Mouse (Mus musculus): Measurements from ENCODE around the gene Fat1. TPM values are rescaled to one million over a fixed set of nuclear protein-coding genes. Genes with fewer than 3 reads are reported as not detected.

Gene Fat1
- polyA plus RNA-seq, 1 experiment from 2014 or later, result 10.4 TPM

GRCm38 (mm10) chr8:44932546-44933342 is 2.5 kb upstream of the Fat1 start:
- no peak for ATAC-seq (replicated peaks; ENCODE audit: extremely low read depth, insufficient read depth, low FRiP score)
- Histone ChIP-seq H3K27me3 (ENCODE audit: control insufficient read depth, insufficient read depth, low read length) (no peaks in the 10 kb centered on the region), H3K4me3 (ENCODE audit: low read length) (no peak overlapping the region), H3K9me3 (replicated peaks; ENCODE audit: control insufficient read depth, low read length) (peaks cover 7% of the 10 kb centered on the region; the same call in 1 of the 2 replicates), H3K9ac (ENCODE audit: low read length) (no peak overlapping the region), H3K27ac (ENCODE audit: low read length) (no peak overlapping the region), H3K4me2 (ENCODE audit: low read depth, low read length) (no peak overlapping the region), H3K4me1 (ENCODE audit: control insufficient read depth, insufficient read depth, low read length) (no peaks in the 10 kb centered on the region), H3K36me3 (ENCODE audit: control insufficient read depth, insufficient read depth) (0 out of 2 replicates have a peak, but pooled peaks cover 2% of the 10 kb centered on the region)
- WGBS, result 85% methylated on average over 9 of the region's 9 CpGs

GRCm38 (mm10) chr8:44933478-44933877 is 1.8 kb upstream of the Fat1 start:
- 43% methylated on average over 6 of the region's 6 CpGs for WGBS
- Histone ChIP-seq H3K9me3 (replicated peaks; ENCODE audit: control insufficient read depth, low read length) (peaks cover 7% of the 10 kb centered on the region; the same call in 1 of the 2 replicates), H3K4me2 (ENCODE audit: low read depth, low read length) (peak overlapping the region; percentile 85), H3K27me3 (ENCODE audit: control insufficient read depth, insufficient read depth, low read length) (no peaks in the 10 kb centered on the region), H3K27ac (ENCODE audit: low read length) (no peak overlapping the region), H3K9ac (ENCODE audit: low read length) (no peak overlapping the region), H3K36me3 (ENCODE audit: control insufficient read depth, insufficient read depth) (0 out of 2 replicates have a peak, but pooled peaks cover 2% of the 10 kb centered on the region), H3K4me3 (ENCODE audit: low read length) (peak overlapping the region; percentile 89; the same call in 1 of the 2 replicates), H3K4me1 (ENCODE audit: control insufficient read depth, insufficient read depth, low read length) (no peaks in the 10 kb centered on the region)
- no peak for ATAC-seq (replicated peaks; ENCODE audit: extremely low read depth, insufficient read depth, low FRiP score)

GRCm38 (mm10) chr8:44934416-44934815 is 831 bp upstream of the Fat1 start:
- WGBS, result 3% methylated on average over 13 of the region's 13 CpGs
- Histone ChIP-seq H3K9ac (ENCODE audit: low read length) (peak overlapping the region; percentile 84), H3K27me3 (ENCODE audit: control insufficient read depth, insufficient read depth, low read length) (no peaks in the 10 kb centered on the region), H3K4me2 (ENCODE audit: low read depth, low read length) (peak overlapping the region; percentile 85), H3K27ac (ENCODE audit: low read length) (peak overlapping the region; percentile 88), H3K36me3 (ENCODE audit: control insufficient read depth, insufficient read depth) (0 out of 2 replicates have a peak, but pooled peaks cover 1% of the 10 kb centered on the region), H3K4me3 (ENCODE audit: low read length) (peak overlapping the region; percentile 89), H3K9me3 (replicated peaks; ENCODE audit: control insufficient read depth, low read length) (peaks cover 2% of the 10 kb centered on the region; the same call in 1 of the 2 replicates), H3K4me1 (ENCODE audit: control insufficient read depth, insufficient read depth, low read length) (peaks cover under 1% of the 10 kb centered on the region; the same call in 1 of the 2 replicates)
- ATAC-seq (replicated peaks; ENCODE audit: extremely low read depth, insufficient read depth, low FRiP score), result no peak

- Histone ChIP-seq H3K36me3 (ENCODE audit: control insufficient read depth, insufficient read depth) (no peaks in the 10 kb centered on the region), H3K9ac (ENCODE audit: low read length) (peak overlapping the region; percentile 85), H3K27me3 (ENCODE audit: control insufficient read depth, insufficient read depth, low read length) (no peaks in the 10 kb centered on the region), H3K27ac (ENCODE audit: low read length) (peak overlapping the region; percentile 88), H3K4me3 (ENCODE audit: low read length) (peak overlapping the region; percentile 89), H3K4me2 (ENCODE audit: low read depth, low read length) (peak overlapping the region; percentile 85), H3K9me3 (replicated peaks; ENCODE audit: control insufficient read depth, low read length) (no peaks in the 10 kb centered on the region), H3K4me1 (ENCODE audit: control insufficient read depth, insufficient read depth, low read length) (peaks cover 6% of the 10 kb centered on the region)
- under 1% methylated on average over 24 of the region's 24 CpGs for WGBS
- ATAC-seq (replicated peaks; ENCODE audit: extremely low read depth, insufficient read depth, low FRiP score), result peak; percentile 52
These were observed 494 bp downstream of the Fat1 start for GRCm38 (mm10) chr8:44935741-44936140.

- ATAC-seq (replicated peaks; ENCODE audit: extremely low read depth, insufficient read depth, low FRiP score), result no peak
- Histone ChIP-seq H3K27ac (ENCODE audit: low read length) (peak overlapping the region; percentile 95), H3K9me3 (replicated peaks; ENCODE audit: control insufficient read depth, low read length) (no peaks in the 10 kb centered on the region), H3K27me3 (ENCODE audit: control insufficient read depth, insufficient read depth, low read length) (no peaks in the 10 kb centered on the region), H3K4me3 (ENCODE audit: low read length) (peak overlapping the region; percentile 89), H3K36me3 (ENCODE audit: control insufficient read depth, insufficient read depth) (0 out of 2 replicates have a peak, but pooled peaks cover 2% of the 10 kb centered on the region), H3K4me2 (ENCODE audit: low read depth, low read length) (peak overlapping the region; percentile 85), H3K4me1 (ENCODE audit: control insufficient read depth, insufficient read depth, low read length) (peaks cover 9% of the 10 kb centered on the region), H3K9ac (ENCODE audit: low read length) (peak overlapping the region; percentile 85)
- WGBS, result 2% methylated on average over 16 of the region's 16 CpGs
These were observed 1.3 kb downstream of the Fat1 start for GRCm38 (mm10) chr8:44936481-44936961.

GRCm38 (mm10) chr8:44937141-44937825 is 2.0 kb downstream of the Fat1 start:
- Histone ChIP-seq H3K27ac (ENCODE audit: low read length) (peak overlapping the region; percentile 95), H3K4me3 (ENCODE audit: low read length) (peak overlapping the region; percentile 89), H3K9ac (ENCODE audit: low read length) (peak overlapping the region; percentile 85), H3K4me1 (ENCODE audit: control insufficient read depth, insufficient read depth, low read length) (peaks cover 9% of the 10 kb centered on the region), H3K27me3 (ENCODE audit: control insufficient read depth, insufficient read depth, low read length) (no peaks in the 10 kb centered on the region), H3K9me3 (replicated peaks; ENCODE audit: control insufficient read depth, low read length) (no peaks in the 10 kb centered on the region), H3K36me3 (ENCODE audit: control insufficient read depth, insufficient read depth) (0 out of 2 replicates have a peak, but pooled peaks cover 2% of the 10 kb centered on the region), H3K4me2 (ENCODE audit: low read depth, low read length) (peak overlapping the region; percentile 85)
- under 1% methylated on average over 34 of the region's 34 CpGs for WGBS
- ATAC-seq (replicated peaks; ENCODE audit: extremely low read depth, insufficient read depth, low FRiP score), result no peak

- ATAC-seq (replicated peaks; ENCODE audit: extremely low read depth, insufficient read depth, low FRiP score), result peak; percentile 83
- WGBS, result under 1% methylated on average over 87 of the region's 87 CpGs
These were observed 2.8 kb downstream of the Fat1 start for GRCm38 (mm10) chr8:44937905-44938642.

GRCm38 (mm10) chr8:44938643-44938979 is 3.4 kb downstream of the Fat1 start:
- Histone ChIP-seq H3K27ac (ENCODE audit: low read length) (peak overlapping the region; percentile 95), H3K27me3 (ENCODE audit: control insufficient read depth, insufficient read depth, low read length) (no peaks in the 10 kb centered on the region), H3K9ac (ENCODE audit: low read length) (peak overlapping the region; percentile 95), H3K4me3 (ENCODE audit: low read length) (peak overlapping the region; percentile 89), H3K4me2 (ENCODE audit: low read depth, low read length) (peak overlapping the region; percentile 85), H3K4me1 (ENCODE audit: control insufficient read depth, insufficient read depth, low read length) (peaks cover 9% of the 10 kb centered on the region), H3K9me3 (replicated peaks; ENCODE audit: control insufficient read depth, low read length) (no peaks in the 10 kb centered on the region), H3K36me3 (ENCODE audit: control insufficient read depth, insufficient read depth) (0 out of 2 replicates have a peak, but pooled peaks cover 2% of the 10 kb centered on the region)
- ATAC-seq (replicated peaks; ENCODE audit: extremely low read depth, insufficient read depth, low FRiP score), result no peak
- 0% methylated on average over 12 of the region's 12 CpGs for WGBS

More at GRCm38 (mm10) chr8:44937905-44938642, 2.8 kb downstream of the Fat1 start:
- Histone ChIP-seq H3K9me3 (replicated peaks; ENCODE audit: control insufficient read depth, low read length) (no peaks in the 10 kb centered on the region), H3K27me3 (ENCODE audit: control insufficient read depth, insufficient read depth, low read length) (no peaks in the 10 kb centered on the region), H3K36me3 (ENCODE audit: control insufficient read depth, insufficient read depth) (0 out of 2 replicates have a peak, but pooled peaks cover 2% of the 10 kb centered on the region), H3K9ac (ENCODE audit: low read length) (peak overlapping the region; percentile 95), H3K4me2 (ENCODE audit: low read depth, low read length) (peak overlapping the region; percentile 85), H3K4me1 (ENCODE audit: control insufficient read depth, insufficient read depth, low read length) (peaks cover 9% of the 10 kb centered on the region), H3K4me3 (ENCODE audit: low read length) (peak overlapping the region; percentile 89), H3K27ac (ENCODE audit: low read length) (peak overlapping the region; percentile 95)
